ENCODE assay signal across 15 mouse cellular contexts in genomic region chr1:188000189-188000588, GRCm38 (mm10).
DNase-seq lines count a peak whose midpoint lies in the region; ATAC-seq and TF ChIP-seq lines count a peak whose summit lies in the region.
"Had no signal": no experiment of that assay in that cellular context is flagged by ENCODE, and none has a peak within 500 bp of the region (broad histone marks: within the 10 kb centered on the region; RNA-seq: fewer than 3 reads in every experiment).

No protein-coding gene starts in this region.

- DNase-seq in heart, embryonic 10.5 days (ENCODE audit: low spot score): no peak
- no peak for DNase-seq in heart, adult 8-10 months (ENCODE audit: low spot score)
- DNase-seq in kidney, postnatal 0 days (ENCODE audit: low spot score): no peak
- DNase-seq in kidney, adult 11 months: no peak
- DNase-seq in layer of hippocampus, adult 9-11 months: no peak
- no peak for DNase-seq in spleen, postnatal 10 days (ENCODE audit: low spot score in 2 of 2)
- DNase-seq: adrenal gland, postnatal 36 days; cerebellum, adult 11-12 months; kidney, postnatal 10 days; layer of hippocampus, postnatal 36 days; lung, adult 2 months; thymus, postnatal 25 days had no signal

- no peak for ATAC-seq in kidney, postnatal 0 days (replicated peaks; ENCODE audit: low FRiP score, low read depth)
- no peak for ATAC-seq in hindbrain, embryonic 15.5 days (ENCODE audit: low FRiP score, low read depth)
- ATAC-seq in neural tube, embryonic 13.5 days (ENCODE audit: low read depth): no peak

- WGBS in heart, embryonic 10.5 days: 65% methylated on average over 8 of the region's 8 CpGs
- 61% methylated on average over 8 of the region's 8 CpGs for WGBS in kidney, postnatal 0 days
- 59% methylated on average over 8 of the region's 8 CpGs for WGBS in hindbrain, embryonic 15.5 days
- 46% methylated on average over 8 of the region's 8 CpGs for WGBS in neural tube, embryonic 13.5 days

- no peaks in the 10 kb centered on the region for H3K36me3 ChIP-seq in heart, embryonic 10.5 days
- H3K36me3 ChIP-seq in kidney, postnatal 0 days (ENCODE audit: insufficient read depth, low read length): no peaks in the 10 kb centered on the region
- no peaks in the 10 kb centered on the region for H3K36me3 ChIP-seq in hindbrain, embryonic 15.5 days
- H3K36me3 ChIP-seq in neural tube, embryonic 13.5 days: no peaks in the 10 kb centered on the region
- H3K36me3 ChIP-seq: limb, embryonic 13.5 days had no signal

- H3K4me2 ChIP-seq in kidney, postnatal 0 days (ENCODE audit: low read length): peak overlapping the region; percentile 1; the same call in 1 of the 2 replicates
- peak overlapping the region; percentile 24 for H3K4me2 ChIP-seq in hindbrain, embryonic 15.5 days
- peak overlapping the region; percentile 28 for H3K4me2 ChIP-seq in neural tube, embryonic 13.5 days
- H3K4me2 ChIP-seq: limb, embryonic 13.5 days had no signal

- TF ChIP-seq CTCF in kidney, postnatal 0 days (IDR thresholded peaks at IDR 0.05; ENCODE audit: low read depth): no peak

- peaks cover 4% of the 10 kb centered on the region for H3K4me1 ChIP-seq in heart, embryonic 10.5 days
- no peaks in the 10 kb centered on the region for H3K4me1 ChIP-seq in kidney, postnatal 0 days (replicated peaks; ENCODE audit: insufficient read depth, low read length)
- H3K4me1 ChIP-seq in hindbrain, embryonic 15.5 days (replicated peaks): peaks cover 4% of the 10 kb centered on the region
- H3K4me1 ChIP-seq in neural tube, embryonic 13.5 days (replicated peaks): peaks cover 17% of the 10 kb centered on the region

- peak overlapping the region; percentile 54 for H3K4me3 ChIP-seq in heart, embryonic 10.5 days
- H3K4me3 ChIP-seq in kidney, postnatal 0 days (replicated peaks; ENCODE audit: low read depth, low read length): no peak overlapping the region
- peak overlapping the region; percentile 28 for H3K4me3 ChIP-seq in hindbrain, embryonic 15.5 days
- H3K4me3 ChIP-seq in neural tube, embryonic 13.5 days: peak overlapping the region; percentile 27
- H3K4me3 ChIP-seq: limb, embryonic 13.5 days had no signal

- H3K9me3 ChIP-seq in heart, embryonic 10.5 days: no peaks in the 10 kb centered on the region
- no peaks in the 10 kb centered on the region for H3K9me3 ChIP-seq in kidney, postnatal 0 days (replicated peaks; ENCODE audit: low read length)
- no peaks in the 10 kb centered on the region for H3K9me3 ChIP-seq in hindbrain, embryonic 15.5 days
- H3K9me3 ChIP-seq in neural tube, embryonic 13.5 days: no peaks in the 10 kb centered on the region
- H3K9me3 ChIP-seq: limb, embryonic 13.5 days had no signal

- H3K27me3 ChIP-seq in heart, embryonic 10.5 days (ENCODE audit: insufficient read depth, poor library complexity, severe bottlenecking): no peaks in the 10 kb centered on the region
- H3K27me3 ChIP-seq in kidney, postnatal 0 days (ENCODE audit: insufficient read depth, low read length): peaks cover 3% of the 10 kb centered on the region; the same call in 1 of the 2 replicates
- no peaks in the 10 kb centered on the region for H3K27me3 ChIP-seq in hindbrain, embryonic 15.5 days
- H3K27me3 ChIP-seq in neural tube, embryonic 13.5 days: peaks cover 12% of the 10 kb centered on the region

- H3K27ac ChIP-seq in heart, embryonic 10.5 days: no peak overlapping the region; the same call in 1 of the 2 replicates
- H3K27ac ChIP-seq in kidney, postnatal 0 days: no peak overlapping the region
- no peak overlapping the region for H3K27ac ChIP-seq in hindbrain, embryonic 15.5 days (replicated peaks)
- peak overlapping the region; percentile 6; the same call in 1 of the 2 replicates for H3K27ac ChIP-seq in neural tube, embryonic 13.5 days (replicated peaks)
- H3K27ac ChIP-seq: limb, embryonic 13.5 days had no signal

- no peak overlapping the region for H3K9ac ChIP-seq in kidney, postnatal 0 days (ENCODE audit: low read depth, low read length)
- no peak overlapping the region for H3K9ac ChIP-seq in hindbrain, embryonic 15.5 days
- peak overlapping the region; percentile 45 for H3K9ac ChIP-seq in neural tube, embryonic 13.5 days
- H3K9ac ChIP-seq: limb, embryonic 13.5 days had no signal
